Mouse (Mus musculus) myocyte (in vitro differentiated cells): Measurements from ENCODE around the gene Mid1ip1. TPM values are rescaled to one million over a fixed set of nuclear protein-coding genes. Genes with fewer than 3 reads are reported as not detected.

ENCODE experiments used
- H3K27me3 ChIP-seq: one replicate; pipeline ENCODE4 v1.6.1; 2011; ENCODE audit not compliant: control insufficient read depth, insufficient read depth, insufficient read length
- H3K36me3 ChIP-seq: one replicate; pipeline ENCODE4 v1.6.1; 2011; ENCODE audit not compliant: control insufficient read depth, insufficient read depth
- H3K4me2 ChIP-seq: one replicate; pipeline ENCODE4 v1.6.1; 2011; ENCODE audit warnings: low read depth, control low read depth
- H3K4me3 ChIP-seq: one replicate; pipeline ENCODE4 v1.5.1; 2011; ENCODE audit warnings: mild to moderate bottlenecking, control low read depth, moderate library complexity
- H3K79me2 ChIP-seq: one replicate; pipeline ENCODE4 v1.6.1; 2011; ENCODE audit not compliant: control insufficient read depth, insufficient read depth
- H3ac ChIP-seq: one replicate; pipeline ENCODE4 v1.6.1; 2011; ENCODE audit not compliant: control insufficient read depth, insufficient read length
- CEBPB ChIP-seq: IDR thresholded peaks from 2 replicates; pipeline ENCODE4 v1.6.1; 2011; ENCODE audit warnings: mild to moderate bottlenecking, moderate library complexity; ENCODE audit not compliant: poor library complexity, insufficient read depth, severe bottlenecking
- E2F4 ChIP-seq: IDR thresholded peaks from one replicate; pipeline ENCODE4 v1.6.1; 2011; ENCODE audit warnings: mild to moderate bottlenecking, control low read depth, moderate library complexity; ENCODE audit not compliant: insufficient read depth
- MAX ChIP-seq: IDR thresholded peaks from one replicate; pipeline ENCODE4 v1.6.1; 2011; ENCODE audit warnings: low read depth, mild to moderate bottlenecking, control low read depth
- MYOD1 ChIP-seq, 3 experiments: IDR thresholded peaks; one replicate each; pipeline ENCODE4 v1.6.1; 2011; ENCODE audit warnings: control low read depth in 2 of 3, low read depth in 2 of 3, mild to moderate bottlenecking in 2 of 3, moderate library complexity in 1 of 3; ENCODE audit not compliant: insufficient read length in 2 of 3, control insufficient read depth in 1 of 3
- MYOG ChIP-seq, 3 experiments: IDR thresholded peaks; one replicate each; pipeline ENCODE4 v1.6.1; 2011; ENCODE audit warnings: control low read depth in 2 of 3, low read depth in 2 of 3, mild to moderate bottlenecking in 2 of 3; ENCODE audit not compliant: insufficient read length in 2 of 3, control insufficient read depth in 1 of 3, insufficient read depth in 1 of 3
- POLR2A ChIP-seq: IDR thresholded peaks from one replicate; pipeline ENCODE4 v1.6.1; 2011; ENCODE audit warnings: low read depth, mild to moderate bottlenecking, control low read depth, moderate library complexity; ENCODE audit not compliant: insufficient read length
- POLR2AphosphoS2 ChIP-seq: IDR thresholded peaks from one replicate; pipeline ENCODE4 v1.6.1; 2011; ENCODE audit warnings: low read depth, control low read depth; ENCODE audit not compliant: insufficient read length
- REST ChIP-seq: IDR thresholded peaks from one replicate; pipeline ENCODE4 v1.6.1; 2011; ENCODE audit warnings: mild to moderate bottlenecking, control low read depth, moderate library complexity; ENCODE audit not compliant: insufficient read depth, insufficient read length
- SRF ChIP-seq: IDR thresholded peaks from one replicate; pipeline ENCODE4 v1.6.1; 2011; ENCODE audit warnings: low read depth; ENCODE audit not compliant: control insufficient read depth, insufficient read length
- TCF12 ChIP-seq: IDR thresholded peaks from one replicate; pipeline ENCODE4 v1.6.1; 2011; ENCODE audit warnings: mild to moderate bottlenecking, control low read depth; ENCODE audit not compliant: poor library complexity, insufficient read depth, severe bottlenecking
- TCF3 ChIP-seq: IDR thresholded peaks from one replicate; pipeline ENCODE4 v1.6.1; 2011; ENCODE audit warnings: low read depth, control low read depth; ENCODE audit not compliant: insufficient read length
- USF1 ChIP-seq: IDR thresholded peaks from one replicate; pipeline ENCODE4 v1.6.1; 2011; ENCODE audit warnings: low read depth, mild to moderate bottlenecking, control low read depth, moderate library complexity
- polyA plus RNA-seq: library from polyadenylated mRNA; unstranded; fragments of >200 nt; fragmentation: generic; extraction: Trizol; gene quantifications from one replicate; pipeline ENCODE4 v1.2.1, GENCODE M21; 2012; ENCODE audit warnings: missing spikeins

Gene Mid1ip1
- polyA plus RNA-seq, 1 experiment, result 244 TPM

- peaks cover 6% of the 10 kb centered on the region for H3K79me2 ChIP-seq
- no peak overlapping the region for H3K4me2 ChIP-seq
- H3K36me3 ChIP-seq, result no peaks in the 10 kb centered on the region
- H3ac ChIP-seq, result no peak overlapping the region
- no peaks in the 10 kb centered on the region for H3K27me3 ChIP-seq
- no peak overlapping the region for H3K4me3 ChIP-seq
- TF ChIP-seq REST (no peak), MAX (no peak), MYOD1 (IDR thresholded peaks at IDR 0.05; ENCODE audit: control insufficient read depth in 1 of 3, insufficient read length in 2 of 3, low read depth in 2 of 3) (no peak)
Measured at GRCm38 (mm10) chrX:10724571-10724970, 9.8 kb downstream of the Mid1ip1 start.

GRCm38 (mm10) chrX:10729488-10729887 lies 14.7 kb downstream of the Mid1ip1 start:
- peak; percentile 48 for TF ChIP-seq USF1
- TF ChIP-seq TCF12, result no peak
- Histone ChIP-seq H3K27me3 (no peaks in the 10 kb centered on the region), H3K36me3 (no peaks in the 10 kb centered on the region), H3ac (no peak overlapping the region), H3K4me3 (no peak overlapping the region), H3K79me2 (no peaks in the 10 kb centered on the region), H3K4me2 (peak overlapping the region; percentile 53)

GRCm38 (mm10) chrX:10734453-10734852 lies 19.6 kb downstream of the Mid1ip1 start:
- H3ac ChIP-seq, result no peak overlapping the region
- no peaks in the 10 kb centered on the region for H3K79me2 ChIP-seq
- H3K27me3 ChIP-seq, result no peaks in the 10 kb centered on the region
- no peak overlapping the region for H3K4me2 ChIP-seq
- H3K4me3 ChIP-seq, result no peak overlapping the region
- no peaks in the 10 kb centered on the region for H3K36me3 ChIP-seq
- TF ChIP-seq MAX, result no peak
- no peak for TF ChIP-seq REST
- no peak for TF ChIP-seq TCF12
- TF ChIP-seq CEBPB, result no peak
- no peak for TF ChIP-seq USF1
- TF ChIP-seq MYOG (IDR thresholded peaks at IDR 0.05; ENCODE audit: control insufficient read depth in 1 of 3, insufficient read depth in 1 of 3, insufficient read length in 2 of 3, low read depth in 2 of 3), result no peak
- no peak for TF ChIP-seq E2F4
- no peak for TF ChIP-seq POLR2AphosphoS2
- TF ChIP-seq MYOD1 (IDR thresholded peaks at IDR 0.05; ENCODE audit: control insufficient read depth in 1 of 3, insufficient read length in 2 of 3, low read depth in 2 of 3), result no peak
- TF ChIP-seq SRF, result no peak
- no peak for TF ChIP-seq POLR2A
- no peak for TF ChIP-seq TCF3

- Histone ChIP-seq H3K27me3 (no peaks in the 10 kb centered on the region), H3K36me3 (no peaks in the 10 kb centered on the region), H3K4me3 (no peak overlapping the region), H3ac (no peak overlapping the region), H3K4me2 (no peak overlapping the region), H3K79me2 (no peaks in the 10 kb centered on the region)
- TF ChIP-seq TCF12 (no peak), POLR2AphosphoS2 (no peak), CEBPB (no peak), MAX (no peak), MYOG (IDR thresholded peaks at IDR 0.05; ENCODE audit: control insufficient read depth in 1 of 3, insufficient read depth in 1 of 3, insufficient read length in 2 of 3, low read depth in 2 of 3) (no peak), TCF3 (no peak), E2F4 (no peak), POLR2A (no peak), USF1 (no peak), REST (no peak)
Measured at GRCm38 (mm10) chrX:10734874-10735273, 20.1 kb downstream of the Mid1ip1 start.

GRCm38 (mm10) chrX:10758866-10759265 lies 44.1 kb downstream of the Mid1ip1 start:
- no peaks in the 10 kb centered on the region for H3K79me2 ChIP-seq
- H3K4me2 ChIP-seq, result no peak overlapping the region
- TF ChIP-seq POLR2A, result no peak
- no peak for TF ChIP-seq TCF3
- TF ChIP-seq E2F4, result no peak
- TF ChIP-seq TCF12, result no peak
- no peak for TF ChIP-seq SRF
- TF ChIP-seq CEBPB, result no peak
- TF ChIP-seq USF1, result no peak
- no peak for TF ChIP-seq MYOD1 (IDR thresholded peaks at IDR 0.05; ENCODE audit: control insufficient read depth in 1 of 3, insufficient read length in 2 of 3, low read depth in 2 of 3)
- TF ChIP-seq MYOG (IDR thresholded peaks at IDR 0.05; ENCODE audit: control insufficient read depth in 1 of 3, insufficient read depth in 1 of 3, insufficient read length in 2 of 3, low read depth in 2 of 3), result no peak
- no peak for TF ChIP-seq MAX
- no peak for TF ChIP-seq REST
- TF ChIP-seq POLR2AphosphoS2, result no peak

More at GRCm38 (mm10) chrX:10758866-10759265, 44.1 kb downstream of the Mid1ip1 start:
- Histone ChIP-seq H3ac (no peak overlapping the region), H3K27me3 (no peaks in the 10 kb centered on the region), H3K4me3 (no peak overlapping the region), H3K36me3 (no peaks in the 10 kb centered on the region)
